Mouse (Mus musculus): ENCODE measurements around the gene Akr1c13. TPM values are rescaled to one million over a fixed set of nuclear protein-coding genes. Genes with fewer than 3 reads are reported as not detected.

Akr1c13 gene
- polyA plus RNA-seq, 1 experiment: 1.1 TPM

GRCm38 (mm10) chr13:4233536-4234172, 42.7 kb downstream of the Akr1c13 start:
- no peak for DNase-seq (ENCODE audit: extremely low spot score in 1 of 2, low spot score in 1 of 2)

GRCm38 (mm10) chr13:4244861-4245559, 54.1 kb downstream of the Akr1c13 start:
- DNase-seq (ENCODE audit: extremely low spot score in 1 of 2, low spot score in 1 of 2): peak in 1 of 2 experiments; percentile 1

GRCm38 (mm10) chr13:4249347-4249746, 58.4 kb downstream of the Akr1c13 start:
- no peak for DNase-seq (ENCODE audit: extremely low spot score in 1 of 2, low spot score in 1 of 2)

Other genes starting within 250 kb of the Akr1c13 start
- gene Ucn3, start 245.8 kb upstream of the Akr1c13 start, polyA plus RNA-seq (2012; rRNA removed): not detected in 2 replicates
- gene Akr1c14, start 142.1 kb upstream of the Akr1c13 start, polyA plus RNA-seq (2012; rRNA removed): 1.6 and 1.9 TPM in 2 replicates
- gene Akr1c18, start 40.5 kb upstream of the Akr1c13 start, polyA plus RNA-seq (2012; rRNA removed): 3.9 and 5.2 TPM in 2 replicates
- gene Akr1c19, start 37.5 kb downstream of the Akr1c13 start, polyA plus RNA-seq (2012; rRNA removed): 0.08 and 0.11 TPM in 2 replicates
- not detected in 2 replicates for gene Akr1c12, start 88.3 kb downstream of the Akr1c13 start, polyA plus RNA-seq (2012; rRNA removed)
- gene Akr1c6, start 243.2 kb downstream of the Akr1c13 start, polyA plus RNA-seq (2012; rRNA removed): not detected in 2 replicates

All from frontal cortex, adult 2 months (tissue).